Mouse (Mus musculus) left cerebral cortex, adult 11 months (tissue): ENCODE measurements around the gene Med24.
"Not testable (repeated sequence)": the region's sequence is repeated elsewhere in the genome, so short reads cannot be mapped to it uniquely, and the experiment has no call there.

Experiments used
- DNase-seq: peaks from one replicate; pipeline ENCODE4 v3.0.0; 2022; ENCODE audit warnings: low spot score

Gene Med24

GRCm38 (mm10) chr11:98688009-98688408 is 41.2 kb downstream of the Med24 start:
- no peak for DNase-seq

- DNase-seq = no peak
These were observed 42.3 kb downstream of the Med24 start for GRCm38 (mm10) chr11:98686976-98687375.

- no peak for DNase-seq
These were observed 43.6 kb downstream of the Med24 start for GRCm38 (mm10) chr11:98685642-98686041.

GRCm38 (mm10) chr11:98682811-98683210 is 46.4 kb downstream of the Med24 start:
- DNase-seq = no peak

GRCm38 (mm10) chr11:98681786-98682745 is 47.2 kb downstream of the Med24 start, which contains the start of gene Psmd3:
Gene Psmd3 (plus strand): TSS chr11:98682554.
- peak; percentile 93 for DNase-seq

GRCm38 (mm10) chr11:98681186-98681585 is 48.0 kb downstream of the Med24 start:
- no peak for DNase-seq

- not testable (repeated sequence) for DNase-seq
These were observed 48.6 kb downstream of the Med24 start for GRCm38 (mm10) chr11:98680595-98680994.

GRCm38 (mm10) chr11:98680023-98680422 is 49.2 kb downstream of the Med24 start:
- DNase-seq = no peak

- no peak for DNase-seq
These were observed 53.3 kb downstream of the Med24 start for GRCm38 (mm10) chr11:98675829-98676363.

GRCm38 (mm10) chr11:98673136-98673535 is 56.1 kb downstream of the Med24 start:
- DNase-seq = not testable (repeated sequence)

- no peak for DNase-seq
These were observed 56.8 kb downstream of the Med24 start for GRCm38 (mm10) chr11:98672482-98672881.

- DNase-seq = no peak
These were observed 57.4 kb downstream of the Med24 start for GRCm38 (mm10) chr11:98671857-98672256.

GRCm38 (mm10) chr11:98671284-98671815 is 57.9 kb downstream of the Med24 start:
- no peak for DNase-seq

- no peak for DNase-seq
These were observed 60.3 kb downstream of the Med24 start for GRCm38 (mm10) chr11:98668984-98669383.

- DNase-seq = no peak
These were observed 65.1 kb downstream of the Med24 start, which contains the start of gene Gsdma for GRCm38 (mm10) chr11:98664091-98664490. Gene Gsdma (plus strand): TSS chr11:98664351.

GRCm38 (mm10) chr11:98660517-98660916 is 68.7 kb downstream of the Med24 start:
- peak; percentile 57 for DNase-seq

- peak; percentile 19 for DNase-seq
These were observed 74.2 kb downstream of the Med24 start for GRCm38 (mm10) chr11:98655076-98655475.
